ENCODE assay signal across 7 mouse cellular contexts in genomic region chr13:84221820-84222681, GRCm38 (mm10). TPM values are rescaled to one million over a fixed set of nuclear protein-coding genes. Genes with fewer than 3 reads are reported as not detected.
A peak's percentile ranks its signal among the peaks of the same experiment; 100 is the strongest.
DNase-seq lines count a peak whose midpoint lies in the region; ATAC-seq lines count a peak whose summit lies in the region.

TSS of gene Tmem161b (plus strand) at chr13:84222296.

- ATAC-seq in embryonic facial prominence, embryonic 12.5 days (ENCODE audit: insufficient number of reproducible peaks, insufficient read depth, low FRiP score, low TSS enrichment) = peak; percentile 99
- peak; percentile 99 for ATAC-seq in limb, embryonic 11.5 days (ENCODE audit: insufficient number of reproducible peaks, low FRiP score, low TSS enrichment, low read depth)
- peak; percentile 99 for ATAC-seq in midbrain, embryonic 14.5 days (ENCODE audit: low FRiP score, low TSS enrichment)

- peak within 1 kb of the TSS; percentile 63 for H3K4me3 ChIP-seq in embryonic facial prominence, embryonic 12.5 days
- peak within 1 kb of the TSS; percentile 81 for H3K4me3 ChIP-seq in limb, embryonic 11.5 days (ENCODE audit: low read depth, low read length)
- peak within 1 kb of the TSS; percentile 83 for H3K4me3 ChIP-seq in midbrain, embryonic 14.5 days (replicated peaks; ENCODE audit: low read depth, low read length)

- H3K4me1 ChIP-seq in embryonic facial prominence, embryonic 12.5 days = peaks cover 10% of the 10 kb centered on the region; the same call in 1 of the 2 replicates
- peaks cover 5% of the 10 kb centered on the region; the same call in 1 of the 2 replicates for H3K4me1 ChIP-seq in limb, embryonic 11.5 days (ENCODE audit: control insufficient read depth, insufficient read depth, low read length)
- H3K4me1 ChIP-seq in midbrain, embryonic 14.5 days (ENCODE audit: control insufficient read depth, insufficient read depth, low read length) = peaks cover 19% of the 10 kb centered on the region

- peak; percentile 86 for DNase-seq in adrenal gland, postnatal 25 days
- peak; percentile 99 for DNase-seq in heart, adult 11 months
- peak; percentile 88 for DNase-seq in kidney, adult 18-20 months
- peak; percentile 90 for DNase-seq in limb, embryonic 11.5 days (ENCODE audit: low spot score)
- peak; percentile 95 for DNase-seq in midbrain, embryonic 14.5 days
- peak; percentile 77 to 85 for DNase-seq in spleen, adult 18-20 months

- H3K9ac ChIP-seq in embryonic facial prominence, embryonic 12.5 days = peak within 1 kb of the TSS; percentile 57
- H3K9ac ChIP-seq in limb, embryonic 11.5 days (ENCODE audit: low read length) = peak within 1 kb of the TSS; percentile 71
- peak within 1 kb of the TSS; percentile 81 for H3K9ac ChIP-seq in midbrain, embryonic 14.5 days (replicated peaks; ENCODE audit: low read length)

- WGBS in embryonic facial prominence, embryonic 12.5 days = 1% methylated on average over 51 of the region's 52 CpGs
- under 1% methylated on average over 48 of the region's 52 CpGs for WGBS in limb, embryonic 11.5 days
- WGBS in midbrain, embryonic 14.5 days = under 1% methylated on average over 48 of the region's 52 CpGs

- no peaks in the 10 kb centered on the region for H3K36me3 ChIP-seq in embryonic facial prominence, embryonic 12.5 days
- H3K36me3 ChIP-seq in limb, embryonic 11.5 days (ENCODE audit: control insufficient read depth, insufficient read depth, low read length) = no peaks in the 10 kb centered on the region
- no peaks in the 10 kb centered on the region for H3K36me3 ChIP-seq in midbrain, embryonic 14.5 days (ENCODE audit: control insufficient read depth, insufficient read depth, low read length)

- H3K9me3 ChIP-seq in embryonic facial prominence, embryonic 12.5 days = no peaks in the 10 kb centered on the region
- no peaks in the 10 kb centered on the region for H3K9me3 ChIP-seq in limb, embryonic 11.5 days (ENCODE audit: control insufficient read depth, low read length)
- no peaks in the 10 kb centered on the region for H3K9me3 ChIP-seq in midbrain, embryonic 14.5 days (ENCODE audit: control insufficient read depth, low read length)

- H3K27me3 ChIP-seq in embryonic facial prominence, embryonic 12.5 days = no peaks in the 10 kb centered on the region
- H3K27me3 ChIP-seq in limb, embryonic 11.5 days (ENCODE audit: control insufficient read depth, insufficient read depth, low read length) = no peaks in the 10 kb centered on the region
- H3K27me3 ChIP-seq in midbrain, embryonic 14.5 days (ENCODE audit: control insufficient read depth, insufficient read depth, low read length) = no peaks in the 10 kb centered on the region

- H3K4me2 ChIP-seq in embryonic facial prominence, embryonic 12.5 days (replicated peaks) = peak within 1 kb of the TSS; percentile 71
- peak within 1 kb of the TSS; percentile 70 for H3K4me2 ChIP-seq in limb, embryonic 11.5 days (ENCODE audit: low read depth, severe bottlenecking)
- H3K4me2 ChIP-seq in midbrain, embryonic 14.5 days (ENCODE audit: low read length) = peak within 1 kb of the TSS; percentile 90

- H3K27ac ChIP-seq in embryonic facial prominence, embryonic 12.5 days = peak within 1 kb of the TSS; percentile 66
- 0 out of 2 replicates have a peak within 1 kb of the TSS, but pooled peaks have one; percentile 30 for H3K27ac ChIP-seq in limb, embryonic 11.5 days (replicated peaks; ENCODE audit: low read depth, low read length)
- peak within 1 kb of the TSS; percentile 82 for H3K27ac ChIP-seq in midbrain, embryonic 14.5 days (replicated peaks; ENCODE audit: low read depth, low read length)

RNA-seq across cellular contexts. Expression of gene Tmem161b, which starts in this region (rescaled TPM):
- 13.7 and 18.4 TPM in 2 replicates for total RNA-seq in adrenal gland, postnatal 25 days (2021)
- polyA plus RNA-seq in embryonic facial prominence, embryonic 12.5 days (2016; fragmentation: Nextera tagmentation; extraction: Ambion mirVana) = 15.2 and 15.7 TPM in 2 replicates
- polyA plus RNA-seq in limb, embryonic 11.5 days (2014; fragmentation: Nextera tagmentation; extraction: Ambion mirVana) = 12.9 and 17.1 TPM in 2 replicates
- polyA plus RNA-seq in midbrain, embryonic 14.5 days (2014; fragmentation: Nextera tagmentation; extraction: Ambion mirVana) = 28.6 and 29.9 TPM in 2 replicates

Comparison
In these comparisons a context has a peak if more than half of its experiments do, and no peak if none do; other contexts are left out.
1. Peak in every context shown above with its lines: DNase-seq, ATAC-seq, H3K4me3 ChIP-seq and H3K27ac ChIP-seq.
2. H3K27ac ChIP-seq: peak in every context shown above with its lines; median percentile 82 in midbrain, embryonic 14.5 days; 66 in embryonic facial prominence, embryonic 12.5 days; 30 in limb, embryonic 11.5 days.